Mouse (Mus musculus) lung, adult 18-20 months (tissue): ENCODE results near the gene Ptprb.

Experiments used
- DNase-seq, 2 experiments: peaks; one replicate each; pipeline ENCODE4 v3.0.0; 2022; ENCODE audit warnings: mixed read lengths in 2 of 2

The Ptprb gene

DNA sequence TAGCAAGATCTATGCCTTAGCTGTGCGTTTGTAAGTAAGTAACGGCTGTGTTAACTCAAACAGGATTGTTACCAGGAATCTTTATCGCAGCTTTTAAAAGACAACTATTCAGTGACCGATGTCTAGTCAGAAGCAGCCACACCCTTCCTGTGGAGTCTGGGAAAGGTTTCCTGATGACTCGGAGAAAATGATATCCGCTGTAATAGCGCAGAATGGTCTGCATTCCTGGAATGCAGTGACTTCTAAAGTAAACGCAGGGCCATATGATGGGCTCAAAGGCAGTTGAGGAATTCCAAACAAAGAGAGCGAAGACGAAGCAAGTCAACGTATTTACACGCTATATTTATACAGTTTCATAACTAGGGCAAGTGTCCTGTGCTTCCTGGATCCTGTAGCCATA lies 22.5 kb downstream of the Ptprb start:
- no peak for DNase-seq

DNA sequence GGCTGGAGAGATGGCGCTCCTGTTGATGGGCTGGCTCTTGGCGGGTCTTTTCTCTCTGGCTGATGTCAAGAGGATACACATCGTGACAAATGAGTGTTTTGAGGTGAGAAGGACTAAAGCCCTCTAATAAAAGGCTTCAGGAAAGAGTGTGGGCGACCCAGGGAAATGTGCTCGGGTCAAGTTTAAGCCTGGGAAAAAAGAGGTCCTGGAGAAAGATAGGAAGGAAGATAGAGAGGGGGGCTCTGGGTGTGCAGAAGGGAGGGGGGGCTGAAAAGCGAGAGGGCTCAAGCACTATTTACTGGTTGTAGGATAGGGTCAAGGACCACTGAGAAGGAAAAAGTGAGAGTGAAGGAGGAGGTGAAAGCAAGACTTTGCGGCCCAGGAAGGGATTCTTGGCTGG lies 25.5 kb downstream of the Ptprb start:
- no peak for DNase-seq

DNA sequence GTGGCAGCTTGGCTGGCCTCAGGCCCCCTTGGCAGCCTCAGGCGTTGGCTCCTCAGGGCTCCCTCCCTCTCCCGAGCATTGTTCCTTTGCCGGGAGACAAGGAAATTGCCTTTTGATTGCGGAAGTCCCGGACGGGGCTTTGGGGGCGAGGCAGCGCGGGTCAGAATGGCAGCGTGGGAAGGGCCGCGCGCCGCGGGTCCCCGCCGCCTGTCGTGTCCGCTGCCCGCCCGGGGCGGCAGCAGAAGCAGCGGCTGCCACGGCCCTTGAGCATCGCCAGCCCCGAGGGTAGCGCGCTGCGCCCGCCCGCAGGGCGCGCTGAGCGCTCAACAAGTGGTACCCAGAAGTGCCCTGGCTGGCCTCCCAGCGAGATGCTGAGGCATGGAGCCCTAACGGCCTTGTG lies 25.9 kb downstream of the Ptprb start:
- peak; percentile 74 to 79 for DNase-seq

DNA sequence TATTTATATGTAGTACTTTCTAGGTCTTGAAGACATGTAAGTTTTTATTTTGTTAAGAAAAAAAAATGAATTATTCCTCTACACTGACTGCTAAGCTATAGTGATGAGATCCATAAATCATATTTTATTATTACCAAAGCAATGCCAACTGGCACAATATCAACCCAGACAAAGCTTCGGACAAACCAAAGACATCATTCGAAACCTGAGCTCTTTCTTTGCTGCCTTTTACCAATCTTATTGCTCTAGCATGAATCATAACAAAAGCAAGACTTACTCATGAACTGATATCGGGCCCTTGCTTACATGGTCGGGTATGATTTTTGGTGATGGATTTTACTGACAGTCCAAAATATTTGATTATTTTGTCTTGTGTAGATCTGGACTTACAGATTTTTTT lies 29.0 kb downstream of the Ptprb start:
- DNase-seq = no peak

DNA sequence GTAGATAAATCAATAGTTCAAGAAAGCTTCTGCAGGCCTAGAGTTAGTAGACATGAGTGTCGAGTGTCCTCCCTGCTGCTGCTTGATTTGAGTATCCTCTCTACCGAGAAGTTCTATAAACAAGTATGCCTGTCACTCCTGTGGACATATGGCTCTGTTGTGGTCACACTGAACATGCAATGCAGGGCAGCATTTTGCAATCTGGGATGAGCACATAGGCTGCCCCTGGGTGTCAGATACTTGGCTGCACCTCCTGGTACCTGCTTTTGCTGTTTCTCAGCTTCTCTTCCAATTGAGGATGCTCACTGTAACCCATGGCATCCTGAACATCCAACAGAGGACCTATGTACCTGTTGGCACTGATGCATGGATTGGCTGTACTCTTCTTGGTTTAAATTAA lies 34.1 kb downstream of the Ptprb start:
- no peak for DNase-seq

DNA sequence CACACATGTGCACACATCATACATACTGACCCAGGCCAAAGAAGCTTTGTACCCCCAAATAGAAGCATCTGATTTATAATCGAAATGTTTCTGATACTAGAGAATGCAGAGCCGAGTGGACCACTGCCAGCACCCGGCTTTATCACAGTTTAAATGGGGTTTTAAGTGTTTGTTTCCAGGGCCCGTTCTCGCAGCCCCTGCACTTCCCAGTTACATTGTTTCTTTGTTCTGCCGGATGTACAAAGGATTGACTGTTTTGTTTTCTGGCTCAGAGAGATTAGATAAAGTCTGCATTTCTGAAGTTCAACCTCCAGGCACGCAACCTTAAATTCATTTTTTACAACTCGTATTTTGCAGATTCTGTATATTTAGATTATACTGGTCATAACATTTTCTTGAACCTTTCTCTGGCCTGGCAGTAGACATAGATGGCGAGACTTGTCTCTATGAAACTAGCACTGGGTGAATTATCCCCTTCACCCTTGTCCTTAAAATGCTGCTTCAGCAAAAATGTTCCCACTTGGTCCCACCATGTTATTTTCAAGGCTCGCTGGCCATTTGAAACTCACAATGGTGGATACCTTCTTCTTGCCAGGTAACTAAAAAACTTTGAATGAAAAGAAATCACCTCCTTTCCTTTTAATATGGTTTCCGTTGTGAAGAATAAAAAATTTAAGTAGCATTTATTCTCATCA lies 35.3 kb downstream of the Ptprb start:
- DNase-seq = peak; percentile 41 to 56

DNA sequence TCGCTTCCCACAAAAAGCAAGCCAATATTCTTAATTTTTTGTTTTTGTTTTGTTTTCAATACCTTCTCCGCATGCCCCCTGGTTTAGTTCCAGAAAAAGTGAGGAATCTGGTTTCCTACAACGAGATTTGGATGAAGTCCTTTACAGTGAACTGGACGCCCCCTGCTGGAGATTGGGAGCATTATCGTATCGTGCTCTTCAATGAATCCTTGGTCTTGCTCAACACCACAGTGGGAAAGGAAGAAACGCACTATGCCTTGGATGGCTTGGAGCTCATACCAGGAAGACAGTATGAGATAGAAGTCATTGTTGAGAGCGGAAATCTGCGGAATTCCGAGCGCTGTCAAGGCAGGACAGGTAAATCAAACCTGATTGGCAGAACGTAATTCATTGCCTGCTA lies 43.9 kb downstream of the Ptprb start:
- DNase-seq = peak; percentile 55 to 73

DNA sequence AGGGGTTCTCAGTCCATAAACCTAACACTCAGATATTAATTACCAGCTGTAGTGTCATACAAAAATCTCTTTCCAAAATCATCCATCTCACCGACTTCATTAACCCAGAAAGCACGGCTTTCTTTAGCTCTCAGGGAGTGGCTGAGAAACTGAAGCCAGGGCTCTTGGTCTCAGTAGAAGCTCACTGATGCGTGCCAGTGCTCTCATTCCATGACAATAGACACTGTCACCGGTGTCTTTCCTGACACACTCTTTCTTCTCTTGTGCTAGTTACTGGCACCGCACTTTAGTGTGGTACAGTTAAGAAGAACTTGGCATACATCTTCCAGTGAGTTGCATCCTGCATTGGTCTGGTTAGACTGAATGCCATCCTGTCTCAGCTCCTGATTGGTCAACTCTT lies 53.8 kb downstream of the Ptprb start:
- no peak for DNase-seq

DNA sequence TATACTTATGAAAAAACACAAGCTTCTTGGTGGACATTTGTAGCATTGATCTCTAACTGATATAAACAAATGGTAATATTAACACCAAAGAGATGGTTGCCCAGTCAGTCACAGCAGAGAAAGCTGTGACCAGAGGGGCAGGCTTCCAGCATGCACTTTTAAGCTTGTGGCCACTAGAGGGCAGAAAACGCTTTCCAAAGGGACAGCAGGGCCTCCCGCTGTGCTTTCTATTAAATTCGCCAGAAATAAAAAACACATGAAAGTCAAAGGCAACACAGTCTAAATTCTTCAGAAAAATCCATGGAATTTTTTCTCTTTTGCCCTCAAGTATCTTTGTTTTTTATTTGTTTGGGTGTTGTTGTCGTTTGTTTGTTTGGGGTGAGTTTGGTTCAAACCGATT lies 55.1 kb downstream of the Ptprb start:
- peak; percentile 54 to 67 for DNase-seq

DNA sequence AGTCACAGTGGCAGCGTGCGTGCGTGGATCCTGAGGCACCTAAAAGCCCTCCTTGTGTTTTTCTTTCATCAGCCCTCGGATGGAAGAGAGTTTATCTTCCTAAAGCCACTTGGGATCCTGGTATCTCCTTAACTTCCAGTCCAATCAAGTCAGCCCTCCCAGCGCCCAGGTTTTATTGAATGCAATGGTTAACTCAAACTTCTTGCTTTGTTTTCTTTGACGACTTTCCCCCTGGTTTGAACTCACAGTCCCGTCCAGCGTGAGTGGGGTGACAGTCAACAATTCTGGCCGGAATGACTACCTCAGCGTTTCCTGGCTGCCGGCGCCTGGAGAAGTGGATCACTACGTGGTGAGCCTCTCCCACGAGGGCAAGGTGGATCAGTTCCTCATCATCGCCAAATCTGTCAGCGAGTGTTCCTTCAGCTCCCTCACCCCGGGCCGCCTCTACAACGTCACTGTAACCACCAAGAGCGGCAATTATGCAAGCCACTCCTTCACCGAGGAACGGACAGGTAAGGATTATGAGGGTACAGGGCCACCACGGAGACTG lies 55.7 kb downstream of the Ptprb start:
- no peak for DNase-seq

DNA sequence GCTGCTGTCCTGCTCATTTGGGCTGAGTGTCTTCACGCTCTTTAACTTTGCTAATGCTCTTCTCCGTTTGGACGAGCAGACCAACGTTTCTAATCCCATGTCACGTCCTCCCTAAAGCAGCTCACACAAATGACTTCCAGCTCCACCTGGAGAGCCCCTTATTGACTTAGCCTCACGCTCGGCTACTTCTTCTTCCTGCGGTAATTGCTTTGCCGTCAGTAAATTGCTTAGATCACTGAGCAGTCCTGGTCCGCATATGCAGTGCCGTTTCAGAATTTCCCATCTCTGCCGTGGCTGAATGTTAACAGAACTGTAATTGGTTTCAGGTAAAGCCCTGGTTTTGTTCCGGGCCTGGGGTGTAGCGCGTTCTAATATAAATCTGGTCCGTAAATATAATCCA lies 58.3 kb downstream of the Ptprb start:
- no peak for DNase-seq

DNA sequence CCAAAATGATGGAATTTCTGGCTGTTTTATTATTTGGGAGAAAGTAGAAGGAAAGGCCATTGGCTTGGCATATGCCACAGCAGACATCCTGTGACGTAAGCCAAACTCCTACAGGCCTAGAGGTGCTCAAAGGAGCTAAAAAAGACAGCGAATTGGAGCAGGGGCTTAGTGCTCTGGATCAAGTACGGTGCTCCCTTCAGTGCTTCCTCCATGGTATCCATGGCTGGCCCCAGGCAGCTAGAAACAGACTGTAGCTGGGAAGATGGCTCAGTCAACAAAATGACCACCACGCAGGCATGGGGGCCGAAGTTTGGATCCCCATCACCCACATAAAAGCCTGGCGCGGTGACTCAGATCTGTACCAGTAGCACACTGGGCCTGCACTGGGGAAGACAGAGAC lies 58.8 kb downstream of the Ptprb start:
- DNase-seq = no peak

DNA sequence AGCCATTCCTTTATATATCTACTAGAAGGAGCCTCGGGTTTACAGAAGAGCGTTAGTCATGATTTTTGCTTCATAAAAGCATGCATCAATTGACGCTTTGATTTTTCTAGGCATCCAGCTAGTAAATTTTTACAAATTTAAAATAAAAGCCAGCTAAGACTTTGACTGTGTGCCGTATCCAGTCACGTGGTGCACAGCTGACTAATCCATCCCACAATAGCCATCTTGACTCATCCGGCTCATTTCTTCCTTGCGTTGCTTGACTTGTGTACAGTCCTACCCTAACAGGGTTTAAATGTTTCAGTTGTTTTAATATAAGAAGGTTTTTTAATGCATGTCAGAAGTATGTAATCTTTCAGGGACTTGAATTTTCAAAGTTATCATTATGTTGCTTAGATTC lies 60.0 kb downstream of the Ptprb start:
- no peak for DNase-seq

DNA sequence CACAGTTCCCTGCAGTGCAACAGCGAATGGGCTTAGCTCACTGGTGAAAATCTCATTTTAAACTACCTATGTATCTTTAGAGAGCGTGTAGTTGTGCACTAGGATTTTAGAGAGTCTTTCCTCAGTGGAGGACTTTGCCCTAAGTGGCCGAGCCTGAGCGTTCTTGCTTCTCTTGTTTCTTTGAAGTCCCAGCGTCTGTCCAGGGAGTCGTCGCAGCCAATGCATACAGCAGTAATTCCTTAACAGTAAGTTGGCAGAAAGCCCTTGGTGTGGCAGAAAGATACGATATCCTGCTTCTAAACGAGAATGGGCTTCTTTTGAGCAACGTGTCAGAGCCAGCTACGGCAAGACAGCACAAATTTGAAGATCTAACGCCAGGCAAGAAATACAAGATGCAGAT lies 65.9 kb downstream of the Ptprb start:
- no peak for DNase-seq

DNA sequence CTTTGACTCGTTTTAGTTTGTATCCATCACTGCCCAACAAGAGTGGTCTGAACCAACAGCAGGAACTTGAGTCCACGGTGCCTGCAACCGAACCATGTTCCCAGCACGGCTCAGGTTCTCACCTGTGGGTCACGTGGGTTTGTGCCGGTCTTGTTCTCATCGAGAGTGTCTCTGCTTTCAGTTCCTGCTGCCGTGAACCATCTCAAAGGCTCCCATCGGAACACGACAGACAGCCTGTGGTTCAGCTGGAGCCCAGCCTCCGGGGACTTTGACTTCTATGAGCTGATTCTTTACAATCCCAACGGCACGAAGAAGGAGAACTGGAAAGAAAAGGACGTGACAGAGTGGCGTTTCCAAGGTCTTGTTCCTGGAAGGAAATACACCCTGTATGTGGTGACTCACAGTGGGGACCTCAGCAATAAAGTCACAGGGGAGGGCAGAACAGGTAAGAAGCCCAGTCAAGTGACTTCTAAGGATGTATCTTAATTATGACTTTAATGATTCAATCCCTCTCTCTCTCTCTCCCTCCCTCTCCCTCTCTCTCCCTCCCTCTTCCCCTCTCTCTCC lies 71.4 kb downstream of the Ptprb start:
- no peak for DNase-seq

DNA sequence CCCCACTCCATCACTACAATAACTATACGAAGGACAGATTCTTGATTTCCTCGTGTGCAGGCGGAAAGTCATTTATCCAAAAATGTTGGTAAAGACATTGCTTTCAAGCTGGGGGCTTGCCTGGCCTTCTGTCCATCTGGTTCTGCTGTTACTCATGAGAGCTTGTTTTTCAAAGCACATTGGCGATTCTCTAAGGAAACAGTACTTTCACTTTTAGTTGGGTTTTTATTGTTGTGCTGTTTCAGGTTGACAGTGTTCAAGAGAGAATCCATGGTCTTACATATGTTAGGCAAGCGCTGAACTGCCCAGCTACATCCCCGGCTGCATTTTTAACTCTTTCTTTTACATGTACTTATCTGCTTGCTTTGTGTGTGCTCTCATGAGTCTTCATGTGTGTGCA lies 73.7 kb downstream of the Ptprb start:
- no peak for DNase-seq

DNA sequence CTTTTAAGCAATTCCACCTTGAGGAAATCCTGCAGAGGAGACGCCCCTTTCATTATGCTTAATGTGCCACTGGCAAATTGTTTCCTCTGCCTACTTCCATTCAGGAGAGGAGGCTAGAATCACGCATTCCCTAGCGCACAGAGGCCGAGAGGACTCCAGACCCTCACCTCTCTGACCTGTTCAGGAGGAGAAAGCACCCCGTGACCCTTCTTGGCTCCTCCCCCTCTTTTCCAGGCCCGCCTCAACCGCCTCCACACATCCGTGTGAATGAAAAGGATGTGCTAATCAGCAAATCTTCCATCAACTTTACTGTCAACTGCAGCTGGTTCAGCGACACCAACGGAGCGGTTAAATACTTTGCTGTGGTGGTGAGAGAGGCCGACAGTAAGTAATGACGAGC lies 75.2 kb downstream of the Ptprb start:
- no peak for DNase-seq

DNA sequence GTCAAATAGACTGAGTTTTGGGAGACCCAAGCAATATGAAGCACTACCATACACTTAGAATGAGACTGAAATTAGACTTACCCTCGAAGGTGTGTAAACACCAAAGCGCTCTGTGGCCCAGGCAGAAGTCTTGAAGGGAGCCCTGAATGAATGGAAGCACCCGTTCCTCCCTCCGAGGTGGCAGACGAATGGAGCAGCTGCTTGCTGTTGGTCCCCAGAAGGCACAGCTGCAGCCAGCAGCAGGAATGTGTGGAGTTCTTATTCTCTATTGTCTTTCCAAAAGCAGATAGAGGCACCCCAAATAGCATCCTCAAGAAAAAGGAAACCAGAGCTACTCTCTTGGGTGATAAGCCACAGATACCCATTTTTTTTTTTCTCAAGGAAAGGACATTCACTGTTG lies 79.0 kb downstream of the Ptprb start:
- no peak for DNase-seq

DNA sequence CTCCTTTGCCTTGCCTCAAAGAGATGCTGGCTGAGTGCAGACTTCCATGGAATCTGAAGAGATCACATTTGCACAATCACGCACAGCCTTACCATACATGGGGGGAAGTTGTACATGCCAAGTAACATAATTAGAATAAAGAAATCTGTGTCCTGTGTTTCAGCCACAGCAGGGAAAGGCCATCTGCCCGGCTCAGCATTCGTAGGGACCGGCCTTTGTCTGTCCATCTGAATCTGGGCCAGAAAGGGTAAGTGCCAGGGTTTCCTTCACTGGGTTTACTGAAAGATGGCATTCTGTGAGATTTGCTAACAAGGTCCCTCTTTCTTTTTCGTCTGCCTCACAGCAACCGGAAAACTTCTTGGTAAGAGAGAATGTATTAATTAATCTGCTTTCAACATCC lies 86.9 kb downstream of the Ptprb start:
- DNase-seq = no peak

DNA sequence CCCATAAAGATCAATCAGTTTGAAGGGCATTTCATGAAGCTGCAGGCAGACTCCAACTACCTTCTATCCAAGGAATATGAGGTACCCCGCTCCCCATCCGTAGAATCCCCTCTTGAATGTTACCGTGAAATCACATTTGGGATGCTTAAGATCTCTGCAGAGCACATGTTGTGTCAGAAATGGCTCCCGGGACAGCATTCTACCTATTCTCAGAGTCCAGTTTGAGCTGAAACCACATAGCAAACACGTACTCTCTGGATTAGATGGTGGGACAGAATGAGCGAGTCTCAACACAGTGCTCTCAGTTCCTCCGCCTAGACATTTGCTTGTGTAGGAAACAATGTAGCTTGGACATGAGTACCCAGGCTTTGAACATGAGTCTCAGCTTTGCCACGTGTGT lies 87.3 kb downstream of the Ptprb start:
- DNase-seq = no peak

DNA sequence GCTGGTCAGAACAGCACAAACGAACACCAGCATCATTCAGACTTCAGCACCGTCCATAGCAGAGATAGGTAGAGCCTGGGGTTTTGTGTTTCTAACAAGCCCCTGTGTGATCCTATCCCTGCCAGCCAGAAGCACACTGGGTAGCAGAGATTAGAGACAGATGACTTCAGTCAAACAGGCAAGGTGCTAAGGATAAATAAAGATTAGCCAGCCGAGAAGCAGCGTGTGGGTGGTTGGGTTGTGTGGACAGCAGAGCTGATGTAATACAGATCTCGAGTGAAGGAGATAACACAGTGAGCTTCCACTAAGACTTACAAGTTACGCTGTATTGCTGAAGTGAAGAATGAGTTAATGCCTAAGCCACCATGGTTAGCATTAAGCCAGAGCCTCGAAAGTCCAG lies 89.4 kb downstream of the Ptprb start:
- no peak for DNase-seq

DNA sequence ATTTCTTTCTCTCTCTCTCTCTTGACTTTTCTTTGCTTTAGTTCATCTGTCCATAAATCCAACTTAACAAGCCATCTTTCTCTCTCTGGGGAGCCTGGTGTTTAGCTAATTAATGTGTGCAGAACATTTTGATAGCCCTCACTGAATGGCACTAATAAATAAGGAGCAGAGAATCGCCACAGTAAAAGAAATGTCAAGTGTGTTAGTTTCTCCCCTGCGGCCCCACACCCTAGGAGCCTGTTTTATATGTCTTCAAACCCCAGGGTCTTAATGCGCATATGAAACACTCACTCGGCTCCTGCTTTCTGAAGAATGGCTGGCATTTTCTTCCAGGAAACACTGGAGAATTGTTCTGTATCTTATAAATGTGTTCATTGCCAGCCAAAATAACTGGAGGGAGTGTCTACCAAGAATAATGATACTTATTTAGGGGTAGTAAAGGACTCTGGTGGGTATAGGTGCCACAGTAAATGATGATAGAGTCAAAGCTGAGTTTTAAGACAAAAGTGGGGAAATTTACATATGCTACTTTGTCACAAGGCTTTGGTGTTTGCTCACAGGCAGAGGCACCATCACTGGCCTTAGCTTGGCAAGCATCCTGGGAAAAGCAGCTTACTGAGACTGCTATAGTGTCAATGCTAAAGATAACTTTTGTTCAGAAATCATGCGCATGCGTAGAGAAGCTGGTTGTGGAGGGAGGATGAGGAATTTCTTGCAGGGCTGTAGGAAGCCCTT lies 95.8 kb downstream of the Ptprb start:
- DNase-seq = no peak

DNA sequence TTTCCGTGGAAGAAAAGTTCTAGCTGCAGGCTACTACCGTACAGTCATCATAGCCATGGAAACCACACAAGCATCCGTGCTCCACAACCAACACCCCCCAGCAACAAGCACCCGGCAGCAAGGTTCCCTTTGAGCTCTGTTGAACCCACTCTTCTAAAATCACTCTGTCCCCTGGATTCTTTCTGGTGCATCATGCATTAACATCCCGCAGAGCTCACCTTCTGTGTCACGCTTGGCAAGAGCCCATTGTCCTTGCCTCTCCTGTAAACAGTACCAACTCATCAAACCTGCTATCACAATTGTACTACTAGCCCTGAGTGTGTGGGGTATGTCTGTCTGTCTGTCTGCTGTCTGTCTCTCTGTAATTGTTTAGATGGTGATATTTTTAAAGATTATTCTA lies 98.8 kb downstream of the Ptprb start:
- no peak for DNase-seq

DNA sequence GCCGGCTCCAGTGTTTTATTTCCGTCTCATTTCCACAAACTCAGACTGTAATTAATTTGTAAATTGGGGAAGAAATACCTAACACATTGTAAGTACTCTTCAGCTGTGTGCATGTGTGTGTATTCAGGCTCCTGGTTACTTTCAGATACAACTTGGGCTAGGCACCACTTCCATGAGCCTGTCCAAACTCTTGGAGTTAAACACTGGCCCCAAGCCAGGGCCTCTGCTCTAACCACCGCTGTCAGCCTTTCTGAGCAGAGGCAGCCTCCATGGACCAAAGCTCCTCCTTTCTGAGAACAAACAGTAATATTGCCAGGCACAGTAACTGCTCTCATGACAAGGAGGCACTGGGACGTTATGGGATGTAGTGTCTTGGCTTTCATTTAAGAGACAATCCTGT lies 101.5 kb downstream of the Ptprb start:
- no peak for DNase-seq
